Mouse (Mus musculus): ENCODE results near the gene Mfap5. TPM values are rescaled to one million over a fixed set of nuclear protein-coding genes. Genes with fewer than 3 reads are reported as not detected.

Gene Mfap5
- total and polyA plus RNA-seq, 3 experiments = 0.15 to 0.42 (median 0.16) TPM

DNA sequence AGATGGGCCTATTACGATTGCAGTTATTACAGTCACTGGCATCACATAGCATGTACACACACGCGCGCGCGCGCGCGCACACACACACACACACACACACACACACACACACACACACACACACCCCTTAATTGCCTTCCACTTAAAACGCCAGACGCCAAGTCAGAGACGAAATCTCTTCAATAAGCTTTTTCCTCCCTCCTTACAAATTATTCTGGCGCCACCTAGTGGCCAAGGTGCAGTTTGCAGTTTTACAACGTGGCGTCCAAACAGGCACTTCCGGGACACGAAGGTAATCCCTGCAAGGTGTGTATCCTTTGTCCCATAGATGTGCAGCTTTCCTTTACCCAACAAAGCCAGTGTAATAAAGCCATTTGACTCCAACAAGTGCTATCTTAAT is 54.8 kb downstream of the Mfap5 start:
- Histone ChIP-seq H3K79me2 (replicated peaks; ENCODE audit: control insufficient read depth, extremely low read depth, insufficient read depth, poor library complexity, severe bottlenecking) (no peaks in the 10 kb centered on the region), H3K4me2 (ENCODE audit: insufficient read depth, low read depth, poor library complexity, severe bottlenecking) (0 out of 2 replicates have a peak overlapping the region, but pooled peaks have one; percentile 32), H3K4me1 (ENCODE audit: control insufficient read depth in 1 of 2, insufficient read depth in 2 of 2) (peaks cover 3 to 43% of the 10 kb centered on the region in 2 experiments), H3K36me3 (replicated peaks in 1 of 2; ENCODE audit: control insufficient read depth in 1 of 2, insufficient read depth in 1 of 2, low read length in 1 of 2) (peaks cover 0 to 57% of the 10 kb centered on the region in 2 experiments), H3K27ac (ENCODE audit: insufficient read depth, low read depth) (no peak overlapping the region), H3K9me3 (replicated peaks; ENCODE audit: low read length) (peaks cover 2% of the 10 kb centered on the region), H3K4me3 (replicated peaks in 1 of 3; ENCODE audit: low read depth in 2 of 3, low read length in 2 of 3, poor library complexity in 1 of 3) (no peak overlapping the region), H3K9ac (ENCODE audit: insufficient read depth, low read depth) (no peak overlapping the region), H3K27me3 (replicated peaks) (no peaks in the 10 kb centered on the region)
- dilution Hi-C loops (cut with MboI; ENCODE audit: extremely low pct_ligation_motif_present, extremely low pct_unique_long_range_greater_than_20kb, low sequenced_read_pairs) (no loop called here), in situ Hi-C loops (cut with MboI; ENCODE audit: low pct_ligation_motif_present, low pct_unique_long_range_greater_than_20kb, low sequenced_read_pairs) (loop anchor here (5.0 kb wide), 2 partner anchors 38 to 63 kb away; partner anchors contain the start of gene Rimklb)
- TF ChIP-seq CTCF (conservative IDR thresholded peaks at IDR 0.05 in 1 of 2, IDR thresholded peaks at IDR 0.05 in 1 of 2; ENCODE audit: low read depth in 2 of 2, low read length in 2 of 2) (peak; percentile 74 to 94), MYC (IDR thresholded peaks at IDR 0.05; ENCODE audit: low read depth, low read length) (peak; percentile 81; the same call in 1 of the 2 replicates), SMC3 (IDR thresholded peaks at IDR 0.05; ENCODE audit: low read depth, low read length) (peak; percentile 92), RAD21 (IDR thresholded peaks at IDR 0.05; ENCODE audit: low read depth, low read length) (peak; percentile 88), E2F4 (IDR thresholded peaks at IDR 0.05; ENCODE audit: insufficient replicate concordance, low read depth, low read length) (no peak), ZC3H11A (IDR thresholded peaks at IDR 0.05; ENCODE audit: low read depth, low read length) (peak; percentile 49; the same call in 1 of the 2 replicates), ELF1 (IDR thresholded peaks at IDR 0.05; ENCODE audit: low read depth, low read length) (peak; percentile 94), ZKSCAN1 (IDR thresholded peaks at IDR 0.05; ENCODE audit: borderline replicate concordance, low read depth, low read length) (no peak), UBTF (IDR thresholded peaks at IDR 0.05; ENCODE audit: low read depth, low read length) (0 out of 2 replicates have a peak, but pooled peaks have one; percentile 27), TCF12 (IDR thresholded peaks at IDR 0.05; ENCODE audit: low read depth, low read length) (no peak), MAX (IDR thresholded peaks at IDR 0.05; ENCODE audit: low read length) (peak; percentile 47; the same call in 1 of the 2 replicates)
- peak; percentile 86 for DNase-seq (ENCODE audit: extremely low read depth)

DNA sequence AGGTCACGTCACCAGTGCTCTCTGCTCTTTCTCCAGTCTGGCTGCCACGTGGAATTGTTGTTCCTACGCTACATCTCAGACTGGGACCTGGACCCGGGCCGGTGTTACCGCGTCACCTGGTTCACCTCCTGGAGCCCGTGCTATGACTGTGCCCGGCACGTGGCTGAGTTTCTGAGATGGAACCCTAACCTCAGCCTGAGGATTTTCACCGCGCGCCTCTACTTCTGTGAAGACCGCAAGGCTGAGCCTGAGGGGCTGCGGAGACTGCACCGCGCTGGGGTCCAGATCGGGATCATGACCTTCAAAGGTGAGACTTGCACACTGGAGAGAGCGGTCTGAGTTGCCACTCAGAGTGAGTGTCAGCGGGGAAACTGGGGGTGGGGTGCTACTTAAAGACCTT is 55.4 kb downstream of the Mfap5 start:
- H3K79me2 ChIP-seq (replicated peaks; ENCODE audit: control insufficient read depth, extremely low read depth, insufficient read depth, poor library complexity, severe bottlenecking) = no peaks in the 10 kb centered on the region
- DNase-seq (ENCODE audit: extremely low read depth) = no peak
- no peak for TF ChIP-seq ZC3H11A (IDR thresholded peaks at IDR 0.05; ENCODE audit: low read depth, low read length)
- dilution Hi-C loops (cut with MboI; ENCODE audit: extremely low pct_ligation_motif_present, extremely low pct_unique_long_range_greater_than_20kb, low sequenced_read_pairs) (no loop called here), in situ Hi-C loops (cut with MboI; ENCODE audit: low pct_ligation_motif_present, low pct_unique_long_range_greater_than_20kb, low sequenced_read_pairs) (loop anchor here (5.0 kb wide), 2 partner anchors 39 to 64 kb away; partner anchors contain the start of gene Rimklb)
- no peaks in the 10 kb centered on the region for H3K27me3 ChIP-seq (replicated peaks)
- peaks cover 3 to 37% of the 10 kb centered on the region in 2 experiments; a peak in 3 of 4 replicates for H3K4me1 ChIP-seq (ENCODE audit: control insufficient read depth in 1 of 2, insufficient read depth in 2 of 2)
- peaks cover 2% of the 10 kb centered on the region for H3K9me3 ChIP-seq (replicated peaks; ENCODE audit: low read length)
- H3K36me3 ChIP-seq (replicated peaks in 1 of 2; ENCODE audit: control insufficient read depth in 1 of 2, insufficient read depth in 1 of 2, low read length in 1 of 2) = peaks cover 0 to 57% of the 10 kb centered on the region in 2 experiments
- no peak overlapping the region for H3K9ac ChIP-seq (ENCODE audit: insufficient read depth, low read depth)
- no peak overlapping the region for H3K27ac ChIP-seq (ENCODE audit: insufficient read depth, low read depth)
- H3K4me2 ChIP-seq (ENCODE audit: insufficient read depth, low read depth, poor library complexity, severe bottlenecking) = no peak overlapping the region
- no peak overlapping the region for H3K4me3 ChIP-seq (replicated peaks in 1 of 3; ENCODE audit: low read depth in 2 of 3, low read length in 2 of 3, poor library complexity in 1 of 3)

DNA sequence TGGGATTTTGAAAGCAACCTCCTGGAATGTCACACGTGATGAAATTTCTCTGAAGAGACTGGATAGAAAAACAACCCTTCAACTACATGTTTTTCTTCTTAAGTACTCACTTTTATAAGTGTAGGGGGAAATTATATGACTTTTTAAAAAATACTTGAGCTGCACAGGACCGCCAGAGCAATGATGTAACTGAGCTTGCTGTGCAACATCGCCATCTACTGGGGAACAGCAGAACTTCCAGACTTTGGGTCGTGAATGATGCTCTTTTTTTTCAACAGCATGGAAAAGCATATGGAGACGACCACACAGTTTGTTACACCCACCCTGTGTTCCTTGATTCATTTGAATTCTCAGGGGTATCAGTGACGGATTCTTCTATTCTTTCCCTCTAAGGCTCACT is 56.8 kb downstream of the Mfap5 start:
- no peaks in the 10 kb centered on the region for H3K27me3 ChIP-seq (replicated peaks)
- H3K9me3 ChIP-seq (replicated peaks; ENCODE audit: low read length) = peaks cover 2% of the 10 kb centered on the region
- no peak overlapping the region for H3K27ac ChIP-seq (ENCODE audit: insufficient read depth, low read depth)
- peaks cover 0 to 57% of the 10 kb centered on the region in 2 experiments for H3K36me3 ChIP-seq (replicated peaks in 1 of 2; ENCODE audit: control insufficient read depth in 1 of 2, insufficient read depth in 1 of 2, low read length in 1 of 2)
- H3K79me2 ChIP-seq (replicated peaks; ENCODE audit: control insufficient read depth, extremely low read depth, insufficient read depth, poor library complexity, severe bottlenecking) = no peaks in the 10 kb centered on the region
- H3K4me3 ChIP-seq (replicated peaks in 1 of 3; ENCODE audit: low read depth in 2 of 3, low read length in 2 of 3, poor library complexity in 1 of 3) = no peak overlapping the region
- H3K9ac ChIP-seq (ENCODE audit: insufficient read depth, low read depth) = no peak overlapping the region
- no peak overlapping the region for H3K4me2 ChIP-seq (ENCODE audit: insufficient read depth, low read depth, poor library complexity, severe bottlenecking)
- in situ Hi-C loops (cut with MboI; ENCODE audit: low pct_ligation_motif_present, low pct_unique_long_range_greater_than_20kb, low sequenced_read_pairs) (loop anchor here (5.0 kb wide), 2 partner anchors 40 to 65 kb away; partner anchors contain the start of gene Rimklb), dilution Hi-C loops (cut with MboI; ENCODE audit: extremely low pct_ligation_motif_present, extremely low pct_unique_long_range_greater_than_20kb, low sequenced_read_pairs) (no loop called here)
- H3K4me1 ChIP-seq (ENCODE audit: control insufficient read depth in 1 of 2, insufficient read depth in 2 of 2) = peaks cover 3 to 29% of the 10 kb centered on the region in 2 experiments; a peak in 3 of 4 replicates
- DNase-seq (ENCODE audit: extremely low read depth) = peak; percentile 66
- TF ChIP-seq NRF1 (IDR thresholded peaks at IDR 0.05; ENCODE audit: low read depth, low read length) (no peak), TBP (conservative IDR thresholded peaks at IDR 0.05; ENCODE audit: low read depth, low read length) (no peak), JUND (conservative IDR thresholded peaks at IDR 0.05; ENCODE audit: low read depth, low read length) (no peak), RCOR1 (conservative IDR thresholded peaks at IDR 0.05; ENCODE audit: low read depth, low read length) (no peak), ELF1 (IDR thresholded peaks at IDR 0.05; ENCODE audit: low read depth, low read length) (no peak), JUN (IDR thresholded peaks at IDR 0.05; ENCODE audit: insufficient read depth, low read depth, low read length) (no peak), POLR2AphosphoS2 (IDR thresholded peaks at IDR 0.05; ENCODE audit: low read depth, low read length) (no peak), SIN3A (IDR thresholded peaks at IDR 0.05; ENCODE audit: low read length) (no peak), MYC (IDR thresholded peaks at IDR 0.05; ENCODE audit: low read depth, low read length) (no peak), SMC3 (IDR thresholded peaks at IDR 0.05; ENCODE audit: low read depth, low read length) (peak; percentile 72), ETS1 (conservative IDR thresholded peaks at IDR 0.05; ENCODE audit: low read depth, low read length) (no peak), ZKSCAN1 (IDR thresholded peaks at IDR 0.05; ENCODE audit: borderline replicate concordance, low read depth, low read length) (no peak), ZMIZ1 (IDR thresholded peaks at IDR 0.05; ENCODE audit: low read depth, low read length) (no peak), RAD21 (IDR thresholded peaks at IDR 0.05; ENCODE audit: low read depth, low read length) (peak; percentile 87), POLR2A (IDR thresholded peaks at IDR 0.05; ENCODE audit: low read depth, low read length) (no peak), MAZ (IDR thresholded peaks at IDR 0.05; ENCODE audit: low read depth, low read length) (no peak), BHLHE40 (IDR thresholded peaks at IDR 0.05; ENCODE audit: low read depth, low read length) (no peak), HCFC1 (IDR thresholded peaks at IDR 0.05; ENCODE audit: low read depth, low read length) (no peak), UBTF (IDR thresholded peaks at IDR 0.05; ENCODE audit: low read depth, low read length) (no peak)
